ENCODE assay signal across 35 mouse cellular contexts in the genomic region with DNA sequence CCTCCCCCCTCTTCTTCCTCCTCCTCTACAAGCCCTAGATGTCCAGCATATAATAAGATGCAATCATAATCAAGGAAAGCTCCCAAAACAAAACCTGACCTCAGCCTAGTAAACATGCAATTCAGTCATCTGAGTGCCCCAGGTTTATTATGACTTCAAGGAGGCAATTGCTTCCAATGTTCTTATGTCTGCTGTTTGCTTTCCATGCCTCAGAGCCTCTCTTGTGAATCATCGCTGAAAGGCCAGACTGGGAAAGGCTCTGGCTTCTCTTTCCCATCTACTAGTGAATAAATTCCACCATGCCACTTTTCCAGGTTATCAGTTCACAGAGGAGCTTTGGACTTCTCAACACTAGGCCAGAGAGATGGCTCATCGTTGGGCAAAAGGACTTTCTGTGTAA.
"Had no signal": no experiment of that assay in that cellular context is flagged by ENCODE, and none has a peak within 500 bp of the region (broad histone marks: within the 10 kb centered on the region; RNA-seq: fewer than 3 reads in every experiment).

No protein-coding gene starts in this region.

- H3K36me3 ChIP-seq: heart, embryonic 12.5 days; heart, embryonic 13.5 days; heart, embryonic 15.5 days; hindbrain, embryonic 10.5 days; hindbrain, embryonic 12.5 days; hindbrain, embryonic 13.5 days; hindbrain, embryonic 15.5 days; intestine, embryonic 15.5 days; kidney, embryonic 15.5 days had no signal

- H3K4me3 ChIP-seq: heart, embryonic 12.5 days; heart, embryonic 13.5 days; heart, embryonic 15.5 days; hindbrain, embryonic 10.5 days; hindbrain, embryonic 12.5 days; hindbrain, embryonic 13.5 days; hindbrain, embryonic 15.5 days; intestine, embryonic 15.5 days; kidney, embryonic 15.5 days; layer of hippocampus, adult 2 months; left cerebral cortex, adult 2 months had no signal

- ATAC-seq: hindbrain, embryonic 16.5 days; hindbrain, postnatal 0 days; inflammation-experienced regulatory T-cells, adult 6 months; intestine, embryonic 15.5 days; intestine, embryonic 16.5 days; intestine, postnatal 0 days had no signal

- H3K27me3 ChIP-seq: intestine, embryonic 15.5 days had no signal

- H3K4me2 ChIP-seq: heart, embryonic 11.5 days; heart, embryonic 12.5 days; heart, embryonic 13.5 days; heart, embryonic 15.5 days; hindbrain, embryonic 12.5 days; hindbrain, embryonic 13.5 days; hindbrain, embryonic 14.5 days; hindbrain, embryonic 15.5 days; intestine, embryonic 15.5 days; kidney, embryonic 15.5 days had no signal

- H3K4me1 ChIP-seq: heart, embryonic 12.5 days; heart, embryonic 13.5 days; heart, embryonic 15.5 days; hindbrain, embryonic 10.5 days; hindbrain, embryonic 12.5 days; hindbrain, embryonic 13.5 days; hindbrain, embryonic 15.5 days; intestine, embryonic 15.5 days had no signal

- H3K27ac ChIP-seq: heart, embryonic 13.5 days; heart, embryonic 15.5 days; hindbrain, embryonic 10.5 days; hindbrain, embryonic 12.5 days; hindbrain, embryonic 13.5 days; hindbrain, embryonic 14.5 days; hindbrain, embryonic 15.5 days; hindbrain, postnatal 0 days; intestine, embryonic 15.5 days; kidney, embryonic 15.5 days; kidney, postnatal 0 days; layer of hippocampus, adult 2 months; left cerebral cortex, adult 2 months had no signal

- H3K9me3 ChIP-seq: heart, embryonic 12.5 days; heart, embryonic 13.5 days; heart, embryonic 15.5 days; hindbrain, embryonic 10.5 days; hindbrain, embryonic 12.5 days; hindbrain, embryonic 13.5 days; hindbrain, embryonic 15.5 days; intestine, embryonic 15.5 days; kidney, embryonic 15.5 days had no signal

- DNase-seq: heart, postnatal 10 days; heart, postnatal 14 days; heart, postnatal 36 days; heart, postnatal 4 days; kidney, adult 11 months; kidney, adult 18-20 months; kidney, adult 2 months; kidney, adult 8-10 months; kidney, adult 9 months; kidney, postnatal 10 days; kidney, postnatal 14 days; kidney, postnatal 25 days; kidney, postnatal 36 days; kidney, postnatal 4 days; layer of hippocampus, adult 9-11 months; layer of hippocampus, postnatal 36 days had no signal

- H3K9ac ChIP-seq: heart, embryonic 12.5 days; heart, embryonic 13.5 days; heart, embryonic 15.5 days; hindbrain, embryonic 12.5 days; hindbrain, embryonic 13.5 days; hindbrain, embryonic 14.5 days; hindbrain, embryonic 15.5 days; intestine, embryonic 15.5 days; kidney, embryonic 15.5 days had no signal
